Mouse (Mus musculus) hindbrain, embryonic 14.5 days (tissue): ENCODE results near the gene Olfr1535. TPM values are rescaled to one million over a fixed set of nuclear protein-coding genes. Genes with fewer than 3 reads are reported as not detected.
A peak's percentile ranks its signal among the peaks of the same experiment; 100 is the strongest.

Source experiments
- ATAC-seq: fragments of 200-750 bp; cut with Nextera tagmentation; 2 replicates; pipeline ENCODE4 v1.8.0; 2017; ENCODE audit warnings: moderate number of reproducible peaks, mild to moderate bottlenecking, moderate TSS enrichment, moderate library complexity; ENCODE audit not compliant: low FRiP score
- DNase-seq: peaks from one replicate; pipeline ENCODE4 v3.0.0-alpha.2; 2015; ENCODE audit warnings: low spot score
- H3K27ac ChIP-seq: fragments of 300-500 bp; sonication (generic); 2 replicates; pipeline ENCODE4 v1.5.1; 2014; ENCODE audit warnings: mild to moderate bottlenecking, moderate library complexity
- H3K27me3 ChIP-seq: fragments of 300-500 bp; sonication (generic); 2 replicates; pipeline ENCODE4 v1.6.1; 2014; ENCODE audit warnings: mild to moderate bottlenecking, low read length, mixed read lengths; ENCODE audit not compliant: control insufficient read depth, insufficient read depth
- H3K36me3 ChIP-seq: fragments of 300-500 bp; sonication (generic); replicated peaks from 2 replicates; pipeline ENCODE4 v1.6.1; 2014; ENCODE audit not compliant: control insufficient read depth, insufficient read depth
- H3K4me1 ChIP-seq: fragments of 300-500 bp; sonication (generic); replicated peaks from 2 replicates; pipeline ENCODE4 v1.6.1; 2014; ENCODE audit warnings: antibody characterized with exemption, low read length, mixed read lengths; ENCODE audit not compliant: control insufficient read depth, insufficient read depth
- H3K4me2 ChIP-seq: fragments of 300-500 bp; sonication (generic); replicated peaks from 2 replicates; pipeline ENCODE4 v1.6.1; 2014; ENCODE audit warnings: mild to moderate bottlenecking, moderate library complexity
- H3K4me3 ChIP-seq: fragments of 300-500 bp; sonication (generic); replicated peaks from 2 replicates; pipeline ENCODE4 v1.5.1; 2014; ENCODE audit warnings: mild to moderate bottlenecking, low read length
- H3K9ac ChIP-seq: fragments of 300-500 bp; sonication (generic); 2 replicates; pipeline ENCODE4 v1.6.1; 2014
- H3K9me3 ChIP-seq: fragments of 300-500 bp; sonication (generic); 2 replicates; pipeline ENCODE4 v1.6.1; 2016; ENCODE audit warnings: low read length; ENCODE audit not compliant: control insufficient read depth
- WGBS: fragments of 180-500 bp; shearing (Covaris S2); extraction: QIAGEN DNeasy Blood & Tissue Kit; methylation state at CpG from one replicate; pipeline ENCODE4 v1.1.7; 2014; 5-methylcytosine and 5-hydroxymethylcytosine counted together
- polyA plus RNA-seq: library from polyadenylated mRNA; unstranded; fragments of >200 nt; fragmentation: Nextera tagmentation; extraction: Ambion mirVana; gene quantifications from 2 replicates; pipeline ENCODE4 v1.2.1, GENCODE M21; 2014

The Olfr1535 gene
- 0.04 TPM in 1 of 2 replicates, not detected in the other for polyA plus RNA-seq

GRCm38 (mm10) chr13:21559793-21560192 lies at the start of gene Olfr1535:
Gene Olfr1535, minus strand, starts transcription at chr13:21559893.
- Histone ChIP-seq H3K9me3 (no peaks in the 10 kb centered on the region), H3K27me3 (no peaks in the 10 kb centered on the region), H3K9ac (no peak within 1 kb of the TSS), H3K36me3 (no peaks in the 10 kb centered on the region), H3K4me2 (no peak within 1 kb of the TSS), H3K27ac (no peak within 1 kb of the TSS), H3K4me3 (no peak within 1 kb of the TSS), H3K4me1 (no peaks in the 10 kb centered on the region)
- DNase-seq (no peak), ATAC-seq (no peak)
- 65% methylated on average over 1 of the region's 1 CpGs for WGBS

- Histone ChIP-seq H3K4me3 (no peak overlapping the region), H3K4me2 (no peak overlapping the region), H3K27ac (no peak overlapping the region), H3K36me3 (no peaks in the 10 kb centered on the region), H3K27me3 (no peaks in the 10 kb centered on the region), H3K4me1 (no peaks in the 10 kb centered on the region), H3K9ac (no peak overlapping the region), H3K9me3 (0 out of 2 replicates have a peak, but pooled peaks cover 6% of the 10 kb centered on the region)
- DNase-seq: no peak
- WGBS: 65% methylated on average over 2 of the region's 2 CpGs
- peak; percentile 51; the same call in 1 of the 2 replicates for ATAC-seq
These were observed 31.9 kb upstream of the Olfr1535 start for GRCm38 (mm10) chr13:21591618-21592017.

GRCm38 (mm10) chr13:21581659-21582058 lies 22.0 kb upstream of the Olfr1535 start, which contains the start of gene Olfr1364:
Gene Olfr1364, minus strand, starts transcription at chr13:21581759.
- ATAC-seq (no peak), DNase-seq (no peak)
- no peak within 1 kb of the TSS for H3K9ac ChIP-seq
- H3K36me3 ChIP-seq: no peaks in the 10 kb centered on the region
- 89% methylated on average over 2 of the region's 2 CpGs for WGBS
- H3K9me3 ChIP-seq: no peaks in the 10 kb centered on the region
- H3K4me2 ChIP-seq: no peak within 1 kb of the TSS
- H3K27me3 ChIP-seq: no peaks in the 10 kb centered on the region
- H3K4me1 ChIP-seq: no peaks in the 10 kb centered on the region
- H3K27ac ChIP-seq: no peak within 1 kb of the TSS
- no peak within 1 kb of the TSS for H3K4me3 ChIP-seq

- WGBS: 64% methylated on average over 3 of the region's 3 CpGs
- H3K9me3 ChIP-seq: no peaks in the 10 kb centered on the region
- no peak overlapping the region for H3K27ac ChIP-seq
- no peaks in the 10 kb centered on the region for H3K36me3 ChIP-seq
- DNase-seq (no peak), ATAC-seq (no peak)
- no peak overlapping the region for H3K9ac ChIP-seq
- H3K4me2 ChIP-seq: no peak overlapping the region
- no peaks in the 10 kb centered on the region for H3K4me1 ChIP-seq
- no peak overlapping the region for H3K4me3 ChIP-seq
- H3K27me3 ChIP-seq: no peaks in the 10 kb centered on the region
These were observed 9.1 kb downstream of the Olfr1535 start for GRCm38 (mm10) chr13:21550416-21551110.

- ATAC-seq: no peak
- Histone ChIP-seq H3K4me1 (no peaks in the 10 kb centered on the region), H3K9ac (no peak overlapping the region), H3K27ac (no peak overlapping the region), H3K27me3 (no peaks in the 10 kb centered on the region), H3K9me3 (no peaks in the 10 kb centered on the region), H3K4me3 (no peak overlapping the region), H3K36me3 (no peaks in the 10 kb centered on the region), H3K4me2 (no peak overlapping the region)
- no peak for DNase-seq
- WGBS: 89% methylated on average over 3 of the region's 3 CpGs
These were observed 10.2 kb downstream of the Olfr1535 start for GRCm38 (mm10) chr13:21549487-21549886.

- 75% methylated on average over 1 of the region's 1 CpGs for WGBS
- no peaks in the 10 kb centered on the region for H3K36me3 ChIP-seq
- H3K27ac ChIP-seq: no peak within 1 kb of the TSS
- no peak for DNase-seq
- H3K4me3 ChIP-seq: no peak within 1 kb of the TSS
- H3K4me1 ChIP-seq: no peaks in the 10 kb centered on the region
- H3K27me3 ChIP-seq: no peaks in the 10 kb centered on the region
- no peak within 1 kb of the TSS for H3K4me2 ChIP-seq
- no peak within 1 kb of the TSS for H3K9ac ChIP-seq
- no peak for ATAC-seq
- H3K9me3 ChIP-seq: no peaks in the 10 kb centered on the region
These were observed 17.0 kb downstream of the Olfr1535 start, which contains the start of gene Olfr1366 for GRCm38 (mm10) chr13:21542708-21543107. Gene Olfr1366, minus strand, starts transcription at chr13:21542808.

GRCm38 (mm10) chr13:21530781-21531201 lies 28.9 kb downstream of the Olfr1535 start, which contains the start of gene Zkscan8:
Gene Zkscan8, minus strand, starts transcription at chr13:21531120.
- DNase-seq (peak; percentile 88), ATAC-seq (peak; percentile 99)
- Histone ChIP-seq H3K4me1 (peaks cover 10% of the 10 kb centered on the region; the same call in 1 of the 2 replicates), H3K9ac (peak within 1 kb of the TSS; percentile 94), H3K4me3 (peak within 1 kb of the TSS; percentile 90), H3K4me2 (peak within 1 kb of the TSS; percentile 65), H3K27me3 (0 out of 2 replicates have a peak, but pooled peaks cover 4% of the 10 kb centered on the region), H3K9me3 (no peaks in the 10 kb centered on the region), H3K27ac (peak within 1 kb of the TSS; percentile 85), H3K36me3 (peaks cover 10% of the 10 kb centered on the region; the same call in 1 of the 2 replicates)
- WGBS: under 1% methylated on average over 39 of the region's 39 CpGs

GRCm38 (mm10) chr13:21530136-21530535 lies 29.6 kb downstream of the Olfr1535 start:
- DNase-seq: no peak
- Histone ChIP-seq H3K9me3 (no peaks in the 10 kb centered on the region), H3K4me1 (peaks cover 10% of the 10 kb centered on the region; the same call in 1 of the 2 replicates), H3K4me2 (peak overlapping the region; percentile 65), H3K36me3 (peaks cover 11% of the 10 kb centered on the region), H3K27me3 (no peaks in the 10 kb centered on the region), H3K9ac (peak overlapping the region; percentile 94), H3K27ac (no peak overlapping the region), H3K4me3 (peak overlapping the region; percentile 90)
- 53% methylated on average over 7 of the region's 7 CpGs for WGBS
- ATAC-seq: no peak

- H3K9ac ChIP-seq: peak overlapping the region; percentile 64
- DNase-seq (peak; percentile 84), ATAC-seq (peak; percentile 98)
- H3K4me2 ChIP-seq: peak overlapping the region; percentile 51
- no peaks in the 10 kb centered on the region for H3K27me3 ChIP-seq
- under 1% methylated on average over 21 of the region's 21 CpGs for WGBS
- H3K4me3 ChIP-seq: peak overlapping the region; percentile 56
- peak overlapping the region; percentile 78 for H3K27ac ChIP-seq
- no peaks in the 10 kb centered on the region for H3K36me3 ChIP-seq
- no peaks in the 10 kb centered on the region for H3K4me1 ChIP-seq
- no peaks in the 10 kb centered on the region for H3K9me3 ChIP-seq
These were observed 53.5 kb downstream of the Olfr1535 start for GRCm38 (mm10) chr13:21506221-21506649.
